Mouse (Mus musculus): ENCODE measurements around the gene Serpinb6b. TPM values are rescaled to one million over a fixed set of nuclear protein-coding genes. Genes with fewer than 3 reads are reported as not detected.

Serpinb6b gene
- 1.4 TPM for polyA plus RNA-seq (2012; fragmentation: generic; extraction: Trizol)

DNA sequence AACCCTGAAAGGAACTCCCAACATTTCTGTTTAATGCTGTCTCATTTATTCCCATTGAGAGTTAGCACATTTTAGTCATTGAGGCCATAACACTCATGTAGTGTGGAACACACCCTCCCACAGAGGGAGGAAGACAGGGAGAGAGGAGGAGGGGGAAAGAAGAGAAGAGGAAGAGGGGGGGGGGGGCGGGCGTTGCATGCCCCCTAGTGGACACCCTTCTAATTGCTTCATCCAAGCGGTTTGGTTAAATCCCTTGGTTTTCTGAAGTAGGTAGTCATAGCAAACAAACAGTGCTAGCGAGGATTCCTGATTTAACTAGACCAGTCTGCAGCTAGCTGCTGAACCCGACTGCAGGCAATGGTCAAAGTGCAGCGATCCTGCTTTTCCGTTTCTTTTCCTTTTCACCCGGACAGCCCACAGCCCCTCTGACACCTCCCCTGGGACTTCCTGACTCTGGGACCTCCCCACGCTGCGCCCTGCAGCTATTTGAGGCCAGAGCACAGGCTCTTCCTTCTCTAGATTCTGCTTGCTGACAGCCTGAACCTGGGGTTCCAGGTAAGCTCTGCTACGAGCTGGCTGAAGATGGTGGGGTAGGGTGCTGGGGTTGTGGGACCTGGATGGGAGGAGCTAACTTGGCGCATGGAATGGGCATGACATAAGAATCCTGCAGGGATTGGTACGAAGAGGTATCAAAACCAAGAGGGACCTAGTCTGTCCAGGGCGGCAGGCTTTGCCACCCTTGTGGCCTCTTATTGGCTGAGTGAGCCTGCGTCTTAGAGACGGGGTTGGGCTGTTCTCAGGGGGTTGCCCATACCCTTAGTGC is at the start of gene Serpinb6b:
TSS of gene Serpinb6b (plus strand) at position 221 of the 823 bp plus-strand sequence.
- no peak within 1 kb of the TSS for H3ac ChIP-seq (ENCODE audit: control insufficient read depth, insufficient read length)
- peak within 1 kb of the TSS; percentile 52 for H3K4me2 ChIP-seq (ENCODE audit: low read depth)
- no peaks in the 10 kb centered on the region for H3K27me3 ChIP-seq (ENCODE audit: control insufficient read depth, insufficient read depth, insufficient read length)
- TF ChIP-seq MYOG (IDR thresholded peaks at IDR 0.05; ENCODE audit: control insufficient read depth in 1 of 3, insufficient read depth in 1 of 3, insufficient read length in 2 of 3, low read depth in 2 of 3) (no peak), POLR2A (IDR thresholded peaks at IDR 0.05; ENCODE audit: insufficient read length, low read depth) (no peak), MYOD1 (IDR thresholded peaks at IDR 0.05; ENCODE audit: control insufficient read depth in 1 of 3, insufficient read length in 2 of 3, low read depth in 2 of 3) (no peak), TCF12 (IDR thresholded peaks at IDR 0.05; ENCODE audit: insufficient read depth, poor library complexity, severe bottlenecking) (no peak), POLR2AphosphoS2 (IDR thresholded peaks at IDR 0.05; ENCODE audit: insufficient read length, low read depth) (no peak), TCF3 (IDR thresholded peaks at IDR 0.05; ENCODE audit: insufficient read length, low read depth) (no peak), E2F4 (IDR thresholded peaks at IDR 0.05; ENCODE audit: insufficient read depth) (no peak), USF1 (IDR thresholded peaks at IDR 0.05; ENCODE audit: low read depth) (no peak), SRF (IDR thresholded peaks at IDR 0.05; ENCODE audit: control insufficient read depth, insufficient read length, low read depth) (no peak), CEBPB (IDR thresholded peaks at IDR 0.05; ENCODE audit: insufficient read depth, poor library complexity, severe bottlenecking) (no peak), MAX (IDR thresholded peaks at IDR 0.05; ENCODE audit: low read depth) (no peak), REST (IDR thresholded peaks at IDR 0.05; ENCODE audit: insufficient read depth, insufficient read length) (no peak)
- no peaks in the 10 kb centered on the region for H3K36me3 ChIP-seq (ENCODE audit: control insufficient read depth, insufficient read depth)
- H3K4me3 ChIP-seq: no peak within 1 kb of the TSS
- no peaks in the 10 kb centered on the region for H3K79me2 ChIP-seq (ENCODE audit: control insufficient read depth, insufficient read depth)

DNA sequence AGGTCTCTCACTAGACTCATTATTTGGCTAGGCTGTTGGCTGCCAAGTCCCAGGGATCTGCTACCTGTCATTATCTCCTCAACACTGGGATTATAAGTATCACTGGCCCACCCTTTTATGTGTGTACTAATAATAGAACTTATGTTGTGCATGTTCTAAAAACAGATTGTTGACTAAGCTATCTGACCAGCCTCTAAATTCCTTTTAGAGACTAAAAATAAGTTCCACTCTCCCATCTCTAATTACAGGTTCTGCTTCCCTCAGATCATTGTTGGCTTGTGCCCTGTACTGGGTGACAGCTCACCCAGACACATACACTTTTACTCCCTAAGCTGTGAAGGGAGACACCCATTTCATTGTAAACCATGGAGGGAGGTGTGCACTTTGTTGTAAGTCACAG is 42.4 kb upstream of the Serpinb6b start:
- H3K36me3 ChIP-seq (ENCODE audit: control insufficient read depth, insufficient read depth): no peaks in the 10 kb centered on the region
- H3K4me3 ChIP-seq: no peak overlapping the region
- no peaks in the 10 kb centered on the region for H3K27me3 ChIP-seq (ENCODE audit: control insufficient read depth, insufficient read depth, insufficient read length)
- no peak for TF ChIP-seq POLR2AphosphoS2 (IDR thresholded peaks at IDR 0.05; ENCODE audit: insufficient read length, low read depth)
- TF ChIP-seq TCF12 (IDR thresholded peaks at IDR 0.05; ENCODE audit: insufficient read depth, poor library complexity, severe bottlenecking): no peak
- TF ChIP-seq USF1 (IDR thresholded peaks at IDR 0.05; ENCODE audit: low read depth): no peak
- no peak for TF ChIP-seq TCF3 (IDR thresholded peaks at IDR 0.05; ENCODE audit: insufficient read length, low read depth)
- TF ChIP-seq MAX (IDR thresholded peaks at IDR 0.05; ENCODE audit: low read depth): no peak
- no peak for TF ChIP-seq MYOD1 (IDR thresholded peaks at IDR 0.05; ENCODE audit: control insufficient read depth in 1 of 3, insufficient read length in 2 of 3, low read depth in 2 of 3)
- no peak for TF ChIP-seq POLR2A (IDR thresholded peaks at IDR 0.05; ENCODE audit: insufficient read length, low read depth)
- no peak for TF ChIP-seq CEBPB (IDR thresholded peaks at IDR 0.05; ENCODE audit: insufficient read depth, poor library complexity, severe bottlenecking)
- no peak for TF ChIP-seq E2F4 (IDR thresholded peaks at IDR 0.05; ENCODE audit: insufficient read depth)
- TF ChIP-seq SRF (IDR thresholded peaks at IDR 0.05; ENCODE audit: control insufficient read depth, insufficient read length, low read depth): no peak
- TF ChIP-seq REST (IDR thresholded peaks at IDR 0.05; ENCODE audit: insufficient read depth, insufficient read length): no peak
- TF ChIP-seq MYOG (IDR thresholded peaks at IDR 0.05; ENCODE audit: control insufficient read depth in 1 of 3, insufficient read depth in 1 of 3, insufficient read length in 2 of 3, low read depth in 2 of 3): no peak
- H3K79me2 ChIP-seq (ENCODE audit: control insufficient read depth, insufficient read depth): no peaks in the 10 kb centered on the region
- H3K4me2 ChIP-seq (ENCODE audit: low read depth): peak overlapping the region; percentile 3
- no peak overlapping the region for H3ac ChIP-seq (ENCODE audit: control insufficient read depth, insufficient read length)

DNA sequence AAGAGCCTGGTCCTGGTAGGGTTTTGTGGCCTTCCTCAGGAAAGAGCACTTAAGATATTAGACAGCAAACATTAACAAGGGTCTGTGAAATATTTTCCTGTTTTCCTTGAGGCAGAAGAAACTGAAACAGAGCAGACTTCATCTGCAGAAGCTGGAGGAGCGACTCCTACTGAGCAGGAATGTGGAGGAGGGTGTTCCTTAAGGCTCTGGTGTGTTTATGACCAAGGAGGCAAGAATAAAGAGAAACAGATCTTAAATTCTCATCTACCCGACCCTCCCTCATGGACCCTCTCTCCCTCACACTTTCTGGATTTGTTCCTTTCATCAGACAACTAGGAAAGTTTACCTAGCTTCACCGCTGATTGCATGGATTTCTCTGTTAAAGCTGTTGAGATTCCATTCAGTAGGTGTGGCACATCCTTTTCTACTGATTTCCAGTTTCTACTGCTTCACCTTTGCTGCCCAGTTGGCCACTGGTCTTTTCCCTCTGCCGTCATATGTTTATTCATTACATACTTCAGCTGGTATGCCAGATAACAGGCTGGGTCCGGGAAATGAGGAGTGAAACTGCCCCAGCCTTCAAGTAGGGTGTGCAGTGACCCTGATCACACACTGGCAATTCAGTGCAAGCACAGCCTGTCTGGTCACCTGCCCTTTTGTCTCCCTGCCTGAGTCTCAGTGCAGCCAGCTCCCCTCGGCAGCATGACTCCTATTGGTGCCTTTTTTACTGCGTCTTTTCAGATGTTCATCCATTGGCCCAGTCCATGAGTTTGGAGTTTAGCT is 40.2 kb upstream of the Serpinb6b start:
- Histone ChIP-seq H3K4me3 (no peak overlapping the region), H3K27me3 (ENCODE audit: control insufficient read depth, insufficient read depth, insufficient read length) (no peaks in the 10 kb centered on the region), H3K79me2 (ENCODE audit: control insufficient read depth, insufficient read depth) (no peaks in the 10 kb centered on the region), H3K4me2 (ENCODE audit: low read depth) (peak overlapping the region; percentile 39), H3K36me3 (ENCODE audit: control insufficient read depth, insufficient read depth) (no peaks in the 10 kb centered on the region), H3ac (ENCODE audit: control insufficient read depth, insufficient read length) (no peak overlapping the region)
- TF ChIP-seq MYOD1 (IDR thresholded peaks at IDR 0.05; ENCODE audit: control insufficient read depth in 1 of 3, insufficient read length in 2 of 3, low read depth in 2 of 3): peak in 1 of 3 experiments; percentile 8
- TF ChIP-seq MYOG (IDR thresholded peaks at IDR 0.05; ENCODE audit: control insufficient read depth in 1 of 3, insufficient read depth in 1 of 3, insufficient read length in 2 of 3, low read depth in 2 of 3): peak in 1 of 3 experiments; percentile 35
- no peak for TF ChIP-seq REST (IDR thresholded peaks at IDR 0.05; ENCODE audit: insufficient read depth, insufficient read length)
- TF ChIP-seq MAX (IDR thresholded peaks at IDR 0.05; ENCODE audit: low read depth): no peak

DNA sequence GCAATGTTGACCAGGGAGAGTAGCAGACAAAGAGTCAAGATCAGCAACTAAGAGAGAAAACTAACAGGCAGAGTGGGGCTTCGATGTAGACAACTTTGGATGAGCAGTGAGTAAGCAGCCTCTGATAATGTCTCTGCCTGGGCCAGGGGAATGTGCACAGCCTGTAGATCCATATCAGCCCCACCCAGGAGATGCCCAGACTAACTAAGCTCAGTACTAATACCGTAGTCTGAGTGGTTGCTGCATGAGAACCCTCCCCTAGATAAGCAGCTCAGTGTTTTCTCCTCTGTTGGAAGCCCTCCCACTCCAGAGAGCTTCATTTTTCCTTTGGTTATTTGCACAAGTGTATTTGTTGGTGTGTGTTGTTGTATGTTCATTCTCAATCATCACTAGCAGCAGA is 38.3 kb upstream of the Serpinb6b start:
- H3K36me3 ChIP-seq (ENCODE audit: control insufficient read depth, insufficient read depth): no peaks in the 10 kb centered on the region
- peak overlapping the region; percentile 55 for H3K4me2 ChIP-seq (ENCODE audit: low read depth)
- H3K79me2 ChIP-seq (ENCODE audit: control insufficient read depth, insufficient read depth): no peaks in the 10 kb centered on the region
- no peak for TF ChIP-seq E2F4 (IDR thresholded peaks at IDR 0.05; ENCODE audit: insufficient read depth)
- TF ChIP-seq POLR2A (IDR thresholded peaks at IDR 0.05; ENCODE audit: insufficient read length, low read depth): no peak
- TF ChIP-seq MYOD1 (IDR thresholded peaks at IDR 0.05; ENCODE audit: control insufficient read depth in 1 of 3, insufficient read length in 2 of 3, low read depth in 2 of 3): no peak
- TF ChIP-seq TCF12 (IDR thresholded peaks at IDR 0.05; ENCODE audit: insufficient read depth, poor library complexity, severe bottlenecking): no peak
- no peak for TF ChIP-seq USF1 (IDR thresholded peaks at IDR 0.05; ENCODE audit: low read depth)
- TF ChIP-seq TCF3 (IDR thresholded peaks at IDR 0.05; ENCODE audit: insufficient read length, low read depth): no peak
- no peak for TF ChIP-seq MYOG (IDR thresholded peaks at IDR 0.05; ENCODE audit: control insufficient read depth in 1 of 3, insufficient read depth in 1 of 3, insufficient read length in 2 of 3, low read depth in 2 of 3)
- no peak for TF ChIP-seq MAX (IDR thresholded peaks at IDR 0.05; ENCODE audit: low read depth)
- no peak for TF ChIP-seq SRF (IDR thresholded peaks at IDR 0.05; ENCODE audit: control insufficient read depth, insufficient read length, low read depth)
- TF ChIP-seq CEBPB (IDR thresholded peaks at IDR 0.05; ENCODE audit: insufficient read depth, poor library complexity, severe bottlenecking): no peak
- no peak for TF ChIP-seq POLR2AphosphoS2 (IDR thresholded peaks at IDR 0.05; ENCODE audit: insufficient read length, low read depth)
- no peak for TF ChIP-seq REST (IDR thresholded peaks at IDR 0.05; ENCODE audit: insufficient read depth, insufficient read length)
- no peaks in the 10 kb centered on the region for H3K27me3 ChIP-seq (ENCODE audit: control insufficient read depth, insufficient read depth, insufficient read length)
- no peak overlapping the region for H3ac ChIP-seq (ENCODE audit: control insufficient read depth, insufficient read length)
- H3K4me3 ChIP-seq: no peak overlapping the region

All from myocyte (in vitro differentiated cells).